Mouse (Mus musculus): ENCODE measurements around the gene Nptx2.

The Nptx2 gene

GRCm38 (mm10) chr5:144585100-144585499 lies 39.4 kb downstream of the Nptx2 start:
- DNase-seq (ENCODE audit: low spot score in 2 of 2) = peak; percentile 29 to 35

- DNase-seq (ENCODE audit: low spot score in 2 of 2) = no peak
Observed at GRCm38 (mm10) chr5:144591248-144591880, 45.7 kb downstream of the Nptx2 start.

- peak; percentile 63 to 66 for DNase-seq (ENCODE audit: low spot score in 2 of 2)
Observed at GRCm38 (mm10) chr5:144594796-144595195, 49.1 kb downstream of the Nptx2 start.
